Mouse (Mus musculus): ENCODE results near the gene Kcnh4.

DNA sequence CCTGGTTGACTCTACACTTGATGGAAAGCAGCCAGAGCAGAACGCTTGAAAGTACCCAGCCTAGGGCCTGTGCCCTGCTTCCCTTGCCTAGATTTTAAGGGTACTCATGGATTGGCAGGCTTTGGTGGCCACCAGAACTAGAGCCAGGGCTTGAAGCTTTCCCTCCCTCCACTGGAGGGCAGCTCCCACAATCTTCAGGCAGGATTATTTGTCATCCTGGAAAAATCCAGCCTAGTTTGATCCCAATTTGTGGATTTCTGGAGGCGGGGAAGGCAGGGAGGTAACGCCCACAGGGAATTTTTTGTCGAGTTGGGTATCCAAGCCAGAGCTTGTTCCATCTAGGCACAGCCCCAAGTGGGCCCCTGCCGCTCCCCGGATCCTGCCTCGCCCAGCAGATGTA, 69.4 kb downstream of the Kcnh4 start:
- no peak for TF ChIP-seq CTCF (IDR thresholded peaks at IDR 0.05; ENCODE audit: extremely low read depth, insufficient read depth, insufficient read length, insufficient replicate concordance)
- no peak for TF ChIP-seq POLR2A (IDR thresholded peaks at IDR 0.05; ENCODE audit: low read depth, low read length)

Data from spleen, adult 2 months (tissue).